Mouse (Mus musculus) limb, embryonic 12.5 days (tissue): Measurements from ENCODE around the gene Cfap97d2. TPM values are rescaled to one million over a fixed set of nuclear protein-coding genes. Genes with fewer than 3 reads are reported as not detected.

Source experiments
- ATAC-seq: fragments of 200-750 bp; cut with Nextera tagmentation; 2 replicates; pipeline ENCODE4 v1.8.0; 2017; ENCODE audit warnings: low read depth, moderate TSS enrichment; ENCODE audit not compliant: insufficient number of reproducible peaks, insufficient read depth, low FRiP score, low TSS enrichment
- H3K27ac ChIP-seq: fragments of 300-500 bp; sonication (generic); 2 replicates; pipeline ENCODE4 v1.5.1; 2016; ENCODE audit warnings: mild to moderate bottlenecking, moderate library complexity
- H3K27me3 ChIP-seq: fragments of 300-500 bp; sonication (generic); 2 replicates; pipeline ENCODE4 v1.6.1; 2016; ENCODE audit warnings: mild to moderate bottlenecking, moderate library complexity
- H3K36me3 ChIP-seq: fragments of 300-500 bp; sonication (generic); 2 replicates; pipeline ENCODE4 v1.6.1; 2016; ENCODE audit warnings: mild to moderate bottlenecking, moderate library complexity
- H3K4me1 ChIP-seq: fragments of 300-500 bp; sonication (generic); replicated peaks from 2 replicates; pipeline ENCODE4 v1.6.1; 2016
- H3K4me2 ChIP-seq: fragments of 300-500 bp; sonication (generic); 2 replicates; pipeline ENCODE4 v1.6.1; 2016; ENCODE audit warnings: mild to moderate bottlenecking, moderate library complexity
- H3K4me3 ChIP-seq: fragments of 300-500 bp; sonication (generic); replicated peaks from 2 replicates; pipeline ENCODE4 v1.5.1; 2016; ENCODE audit warnings: mild to moderate bottlenecking
- H3K9ac ChIP-seq: fragments of 300-500 bp; sonication (generic); replicated peaks from 2 replicates; pipeline ENCODE4 v1.6.1; 2016; ENCODE audit warnings: mild to moderate bottlenecking, moderate library complexity
- H3K9me3 ChIP-seq: fragments of 300-500 bp; sonication (generic); 2 replicates; pipeline ENCODE4 v1.6.1; 2016; ENCODE audit warnings: mild to moderate bottlenecking, moderate library complexity
- WGBS: fragments of 180-500 bp; shearing (Covaris S2); methylation state at CpG from one replicate; pipeline ENCODE4 v1.1.7; 2016; 5-methylcytosine and 5-hydroxymethylcytosine counted together
- polyA plus RNA-seq: library from polyadenylated mRNA; unstranded; fragments of >200 nt; fragmentation: Nextera tagmentation; extraction: Ambion mirVana; gene quantifications from 2 replicates; pipeline ENCODE4 v1.2.1, GENCODE M21; 2016

Gene Cfap97d2
- polyA plus RNA-seq, 1 experiment from 2014 or later, result 0.06 TPM

DNA sequence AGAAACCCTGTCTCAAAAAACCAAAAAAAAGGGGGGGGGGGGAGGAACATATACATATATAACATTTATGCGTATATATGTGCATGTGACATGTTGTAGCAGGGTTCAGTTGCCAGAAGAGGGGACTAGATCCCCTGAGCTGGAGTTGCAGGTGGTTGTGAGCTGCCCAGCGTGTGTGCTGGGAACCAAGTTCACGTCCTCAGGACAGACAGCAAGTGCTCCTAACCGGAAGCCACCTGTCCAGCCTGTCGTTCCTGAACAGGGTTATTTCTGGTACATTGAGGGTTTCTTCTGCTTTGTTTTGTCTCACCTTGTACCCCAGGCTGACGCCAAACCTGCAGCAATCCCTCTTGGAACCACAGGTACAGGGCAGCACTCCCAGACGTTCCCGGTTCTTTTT, 83.9 kb downstream of the Cfap97d2 start:
- no peak for ATAC-seq
- no peaks in the 10 kb centered on the region for H3K9me3 ChIP-seq
- H3K27me3 ChIP-seq, result no peaks in the 10 kb centered on the region
- WGBS, result 94% methylated on average over 8 of the region's 8 CpGs
- H3K4me3 ChIP-seq, result no peak overlapping the region
- no peak overlapping the region for H3K27ac ChIP-seq
- no peak overlapping the region for H3K4me2 ChIP-seq
- peaks cover 53% of the 10 kb centered on the region for H3K36me3 ChIP-seq
- H3K9ac ChIP-seq, result no peak overlapping the region
- H3K4me1 ChIP-seq, result peaks cover 8% of the 10 kb centered on the region

Other genes starting within 250 kb of the Cfap97d2 start
- gene Gas6, start 211.4 kb upstream of the Cfap97d2 start, polyA plus RNA-seq, result 7.9 and 10.3 TPM in 2 replicates
- gene 1700029H14Rik, start 143.4 kb upstream of the Cfap97d2 start, polyA plus RNA-seq, result not detected in 2 replicates
- 20.2 and 24.9 TPM in 2 replicates for gene Rasa3, start 28.3 kb upstream of the Cfap97d2 start, polyA plus RNA-seq
- 238 and 243 TPM in 2 replicates for gene Cdc16, start 51.8 kb downstream of the Cfap97d2 start, polyA plus RNA-seq
- 41.9 and 45.2 TPM in 2 replicates for gene Upf3a, start 79.7 kb downstream of the Cfap97d2 start, polyA plus RNA-seq
- not detected in 2 replicates for gene AF366264, start 132.5 kb downstream of the Cfap97d2 start, polyA plus RNA-seq
- 41.7 and 44.2 TPM in 2 replicates for gene Champ1, start 163.8 kb downstream of the Cfap97d2 start, polyA plus RNA-seq
- gene Coprs, start 184.4 kb downstream of the Cfap97d2 start, polyA plus RNA-seq, result 73.4 and 77.5 TPM in 2 replicates